Mouse (Mus musculus) cerebellum, adult 2 months (tissue): ENCODE data around the gene Slc22a12.

Experiments used
- CTCF ChIP-seq: fragments of 200-500 bp; IDR thresholded peaks from 2 replicates; pipeline ENCODE4 v1.5.1; 2011; ENCODE audit warnings: low read depth, mild to moderate bottlenecking, control low read depth, low read length, moderate library complexity, borderline replicate concordance; ENCODE audit not compliant: insufficient read depth
- POLR2A ChIP-seq: fragments of 200-500 bp; IDR thresholded peaks from 2 replicates; pipeline ENCODE4 v1.6.1; 2011; ENCODE audit warnings: low read length, control low read depth, borderline replicate concordance; ENCODE audit not compliant: insufficient read depth

DNA sequence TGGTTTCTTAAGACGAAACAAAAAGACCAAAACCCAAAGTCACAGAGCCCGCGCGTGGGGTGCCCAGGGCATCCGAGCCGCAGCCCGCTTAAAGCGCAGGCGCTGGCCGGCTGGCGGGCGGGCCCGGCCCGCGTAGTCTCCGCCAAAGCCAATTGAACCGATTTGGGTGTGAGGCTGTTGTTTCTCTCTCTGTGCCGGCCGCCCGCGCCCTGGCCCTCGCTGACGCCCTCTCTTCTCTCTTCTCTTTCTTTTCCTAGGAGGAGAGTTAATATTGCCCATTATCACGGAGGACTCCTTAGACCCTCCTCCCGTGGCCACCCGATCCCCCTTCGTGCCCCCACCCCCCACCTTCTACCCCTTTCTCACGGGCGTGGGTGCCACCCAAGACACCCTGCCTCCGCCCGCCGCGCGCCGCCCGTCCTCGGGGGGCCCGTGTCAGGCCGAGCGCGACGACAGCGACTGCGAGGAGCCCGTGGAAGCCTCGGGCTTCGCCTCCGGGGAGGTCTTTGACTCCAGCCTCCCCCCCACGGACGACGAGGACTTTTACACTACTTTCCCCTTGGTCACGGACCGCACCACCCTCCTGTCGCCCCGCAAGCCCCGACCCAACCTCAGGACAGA is 11.7 kb downstream of the Slc22a12 start:
- TF ChIP-seq CTCF (no peak), POLR2A (peak; percentile 17; the same call in 1 of the 2 replicates)
